Mouse (Mus musculus): Measurements from ENCODE around the gene Dhh. TPM values are rescaled to one million over a fixed set of nuclear protein-coding genes. Genes with fewer than 3 reads are reported as not detected.

Gene Dhh
- total and polyA plus RNA-seq, 3 experiments: not detected

- Histone ChIP-seq H3K9ac (ENCODE audit: insufficient read depth, low read depth) (peak within 1 kb of the TSS; percentile 79), H3K4me3 (replicated peaks in 1 of 3; ENCODE audit: low read depth in 2 of 3, low read length in 2 of 3, poor library complexity in 1 of 3) (peak within 1 kb of the TSS; percentile 77 to 92 (median 86)), H3K4me1 (ENCODE audit: control insufficient read depth in 1 of 2, insufficient read depth in 2 of 2) (peaks cover 5 to 25% of the 10 kb centered on the region in 2 experiments), H3K79me2 (replicated peaks; ENCODE audit: control insufficient read depth, extremely low read depth, insufficient read depth, poor library complexity, severe bottlenecking) (peaks cover 12% of the 10 kb centered on the region; the same call in 1 of the 2 replicates), H3K9me3 (replicated peaks; ENCODE audit: low read length) (no peaks in the 10 kb centered on the region), H3K36me3 (replicated peaks in 1 of 2; ENCODE audit: control insufficient read depth in 1 of 2, insufficient read depth in 1 of 2, low read length in 1 of 2) (peaks cover 6 to 25% of the 10 kb centered on the region in 2 experiments), H3K27me3 (replicated peaks) (no peaks in the 10 kb centered on the region), H3K27ac (ENCODE audit: insufficient read depth, low read depth) (peak within 1 kb of the TSS; percentile 82), H3K4me2 (ENCODE audit: insufficient read depth, low read depth, poor library complexity, severe bottlenecking) (peak within 1 kb of the TSS; percentile 78)
- in situ Hi-C loops (cut with MboI; ENCODE audit: low pct_ligation_motif_present, low pct_unique_long_range_greater_than_20kb, low sequenced_read_pairs): loop anchor here (5.0 kb wide), 1 partner anchor 1501 kb away; no protein-coding TSS in a partner anchor
- DNase-seq (ENCODE audit: extremely low read depth): peak; percentile 100
- dilution Hi-C loops (cut with MboI; ENCODE audit: extremely low pct_ligation_motif_present, extremely low pct_unique_long_range_greater_than_20kb, low sequenced_read_pairs): no loop called here
- TF ChIP-seq BHLHE40 (IDR thresholded peaks at IDR 0.05; ENCODE audit: low read depth, low read length) (peak; percentile 97), USF2 (conservative IDR thresholded peaks at IDR 0.05; ENCODE audit: low read depth, low read length) (no peak), PAX5 (IDR thresholded peaks at IDR 0.05; ENCODE audit: low read length) (no peak), ZMIZ1 (IDR thresholded peaks at IDR 0.05; ENCODE audit: low read depth, low read length) (no peak; the same call in 1 of the 2 replicates), TCF12 (IDR thresholded peaks at IDR 0.05; ENCODE audit: low read depth, low read length) (peak; percentile 63; the same call in 1 of the 2 replicates), ELF1 (IDR thresholded peaks at IDR 0.05; ENCODE audit: low read depth, low read length) (peak; percentile 100), SIN3A (IDR thresholded peaks at IDR 0.05; ENCODE audit: low read length) (peak; percentile 90), POLR2A (IDR thresholded peaks at IDR 0.05; ENCODE audit: low read depth, low read length) (peak; percentile 83), ZKSCAN1 (IDR thresholded peaks at IDR 0.05; ENCODE audit: borderline replicate concordance, low read depth, low read length) (no peak), POLR2AphosphoS2 (IDR thresholded peaks at IDR 0.05; ENCODE audit: low read depth, low read length) (peak; percentile 78), NRF1 (IDR thresholded peaks at IDR 0.05; ENCODE audit: low read depth, low read length) (peak; percentile 57; the same call in 1 of the 2 replicates), MYC (IDR thresholded peaks at IDR 0.05; ENCODE audit: low read depth, low read length) (peak; percentile 95), MEF2A (IDR thresholded peaks at IDR 0.05; ENCODE audit: borderline replicate concordance, low read depth, low read length) (peak; percentile 30; the same call in 1 of the 2 replicates), NELFE (IDR thresholded peaks at IDR 0.05; ENCODE audit: low read depth, low read length) (peak; percentile 76), KAT2A (IDR thresholded peaks at IDR 0.05; ENCODE audit: insufficient replicate concordance, low read length) (no peak), CHD1 (IDR thresholded peaks at IDR 0.05; ENCODE audit: low read depth, low read length) (no peak), ZNF384 (IDR thresholded peaks at IDR 0.05; ENCODE audit: low read depth, low read length) (no peak), ZC3H11A (IDR thresholded peaks at IDR 0.05; ENCODE audit: low read depth, low read length) (no peak), MAZ (IDR thresholded peaks at IDR 0.05; ENCODE audit: low read depth, low read length) (peak; percentile 78; the same call in 1 of the 2 replicates), TBP (conservative IDR thresholded peaks at IDR 0.05; ENCODE audit: low read depth, low read length) (peak; percentile 88), CTCF (conservative IDR thresholded peaks at IDR 0.05 in 1 of 2, IDR thresholded peaks at IDR 0.05 in 1 of 2; ENCODE audit: low read depth in 2 of 2, low read length in 2 of 2) (no peak), CHD2 (IDR thresholded peaks at IDR 0.05; ENCODE audit: low read length) (peak; percentile 83), MAFK (IDR thresholded peaks at IDR 0.05; ENCODE audit: insufficient replicate concordance, low read length) (no peak), MAX (IDR thresholded peaks at IDR 0.05; ENCODE audit: low read length) (peak; percentile 85), SMC3 (IDR thresholded peaks at IDR 0.05; ENCODE audit: low read depth, low read length) (no peak), RCOR1 (conservative IDR thresholded peaks at IDR 0.05; ENCODE audit: low read depth, low read length) (0 out of 2 replicates have a peak, but pooled peaks have one; percentile 32), ETS1 (conservative IDR thresholded peaks at IDR 0.05; ENCODE audit: low read depth, low read length) (peak; percentile 82; the same call in 1 of the 2 replicates), EP300 (IDR thresholded peaks at IDR 0.05; ENCODE audit: low read length) (no peak), HCFC1 (IDR thresholded peaks at IDR 0.05; ENCODE audit: low read depth, low read length) (peak; percentile 76), RAD21 (IDR thresholded peaks at IDR 0.05; ENCODE audit: low read depth, low read length) (no peak; the same call in 1 of the 2 replicates), USF1 (IDR thresholded peaks at IDR 0.05; ENCODE audit: low read depth, low read length) (no peak), JUND (conservative IDR thresholded peaks at IDR 0.05; ENCODE audit: low read depth, low read length) (no peak; the same call in 1 of the 2 replicates), JUN (IDR thresholded peaks at IDR 0.05; ENCODE audit: insufficient read depth, low read depth, low read length) (peak; percentile 19; the same call in 1 of the 2 replicates), E2F4 (IDR thresholded peaks at IDR 0.05; ENCODE audit: insufficient replicate concordance, low read depth, low read length) (peak; percentile 84; the same call in 1 of the 2 replicates), IRF4 (IDR thresholded peaks at IDR 0.05; ENCODE audit: low read depth, low read length) (peak; percentile 52; the same call in 1 of the 2 replicates), UBTF (IDR thresholded peaks at IDR 0.05; ENCODE audit: low read depth, low read length) (peak; percentile 88; the same call in 1 of the 2 replicates), GABPA (IDR thresholded peaks at IDR 0.05; ENCODE audit: insufficient replicate concordance, low read depth, low read length) (no peak)
Measured at GRCm38 (mm10) chr15:98917538-98918498, 19.5 kb upstream of the Dhh start, which contains the start of gene Lmbr1l. Gene Lmbr1l, minus strand, starts transcription at chr15:98918231.

All from CH12.LX (cell line).